Mouse (Mus musculus): ENCODE data around the gene Hist1h2ag. TPM values are rescaled to one million over a fixed set of nuclear protein-coding genes. Genes with fewer than 3 reads are reported as not detected.

Gene Hist1h2ag
- not detected for polyA plus RNA-seq (2017; shearing (Covaris generic))

DNA sequence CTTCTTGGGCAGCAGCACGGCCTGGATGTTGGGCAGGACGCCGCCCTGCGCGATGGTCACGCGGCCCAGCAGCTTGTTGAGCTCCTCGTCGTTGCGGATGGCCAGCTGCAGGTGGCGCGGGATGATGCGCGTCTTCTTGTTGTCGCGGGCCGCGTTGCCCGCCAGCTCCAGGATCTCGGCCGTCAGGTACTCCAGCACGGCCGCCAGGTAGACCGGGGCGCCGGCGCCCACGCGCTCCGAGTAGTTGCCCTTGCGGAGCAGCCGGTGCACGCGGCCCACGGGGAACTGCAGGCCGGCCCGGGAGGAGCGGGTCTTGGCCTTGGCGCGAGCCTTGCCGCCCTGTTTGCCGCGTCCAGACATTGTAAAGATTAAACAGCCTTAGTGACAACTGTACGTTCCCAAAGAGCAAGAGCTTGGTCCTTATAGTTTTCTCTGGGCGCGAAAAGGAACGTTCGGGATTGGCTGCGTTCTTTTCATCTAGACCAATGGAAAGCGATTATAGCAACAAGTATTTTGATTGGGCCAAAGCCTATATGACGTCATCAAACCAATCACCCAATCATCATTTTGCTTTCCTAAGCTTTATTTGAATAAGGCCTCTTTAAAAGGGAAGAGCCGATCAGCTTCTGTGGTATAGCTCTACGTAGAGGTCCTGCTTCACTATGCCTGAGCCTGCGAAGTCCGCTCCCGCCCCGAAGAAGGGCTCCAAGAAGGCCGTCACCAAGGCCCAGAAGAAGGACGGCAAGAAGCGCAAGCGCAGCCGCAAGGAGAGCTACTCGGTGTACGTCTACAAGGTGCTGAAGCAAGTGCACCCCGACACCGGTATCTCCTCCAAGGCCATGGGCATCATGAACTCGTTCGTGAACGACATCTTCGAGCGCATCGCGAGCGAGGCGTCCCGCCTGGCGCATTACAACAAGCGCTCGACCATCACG is at the start of gene Hist1h2ag, which contains the start of gene Hist1h2bj:
Hist1h2ag (minus strand) TSS at position 377 of the 935 bp plus-strand sequence.
Hist1h2bj (plus strand) TSS at position 647 of the 935 bp plus-strand sequence.

DNA sequence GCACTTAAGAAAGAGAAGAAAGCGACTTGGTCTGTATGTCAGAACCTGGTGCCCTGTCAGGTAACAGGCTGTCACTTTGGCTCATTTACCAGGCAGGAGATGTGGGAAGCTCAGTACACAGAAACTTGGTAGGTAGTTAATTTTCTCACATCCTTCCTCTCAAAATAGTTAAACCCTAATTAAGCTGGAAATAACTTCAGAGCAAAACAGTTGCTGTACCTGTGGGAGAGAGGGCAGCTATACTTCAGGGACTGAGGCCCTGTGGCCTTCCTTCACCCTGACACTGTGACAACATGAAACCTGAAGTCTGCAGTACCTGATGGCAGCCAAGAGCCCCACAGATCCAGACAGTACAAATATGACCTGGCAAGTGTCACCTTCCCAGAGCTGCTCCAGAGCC is 41.4 kb upstream of the Hist1h2ag start, which contains the start of gene Vmn1r188:
Vmn1r188 (plus strand) TSS at position 301 of the 400 bp plus-strand sequence.

DNA sequence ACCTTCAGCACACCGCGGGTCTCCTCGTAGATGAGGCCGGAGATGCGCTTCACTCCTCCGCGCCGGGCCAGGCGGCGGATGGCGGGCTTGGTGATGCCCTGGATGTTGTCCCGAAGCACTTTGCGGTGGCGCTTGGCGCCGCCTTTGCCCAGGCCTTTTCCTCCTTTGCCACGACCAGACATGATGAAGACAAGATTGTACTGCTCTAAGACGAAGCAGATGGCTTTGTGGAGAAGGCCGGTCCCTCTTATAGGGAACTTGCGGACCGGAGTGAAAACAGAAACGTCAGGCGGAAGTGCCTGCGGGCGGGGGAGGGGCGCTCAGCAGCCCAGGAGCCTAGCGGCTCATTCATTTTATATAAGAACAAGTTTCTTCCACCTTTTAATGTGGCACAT is 1.6 kb downstream of the Hist1h2ag start, which contains the start of gene Hist1h4i:
Hist1h4i (minus strand) TSS at position 221 of the 395 bp plus-strand sequence.

DNA sequence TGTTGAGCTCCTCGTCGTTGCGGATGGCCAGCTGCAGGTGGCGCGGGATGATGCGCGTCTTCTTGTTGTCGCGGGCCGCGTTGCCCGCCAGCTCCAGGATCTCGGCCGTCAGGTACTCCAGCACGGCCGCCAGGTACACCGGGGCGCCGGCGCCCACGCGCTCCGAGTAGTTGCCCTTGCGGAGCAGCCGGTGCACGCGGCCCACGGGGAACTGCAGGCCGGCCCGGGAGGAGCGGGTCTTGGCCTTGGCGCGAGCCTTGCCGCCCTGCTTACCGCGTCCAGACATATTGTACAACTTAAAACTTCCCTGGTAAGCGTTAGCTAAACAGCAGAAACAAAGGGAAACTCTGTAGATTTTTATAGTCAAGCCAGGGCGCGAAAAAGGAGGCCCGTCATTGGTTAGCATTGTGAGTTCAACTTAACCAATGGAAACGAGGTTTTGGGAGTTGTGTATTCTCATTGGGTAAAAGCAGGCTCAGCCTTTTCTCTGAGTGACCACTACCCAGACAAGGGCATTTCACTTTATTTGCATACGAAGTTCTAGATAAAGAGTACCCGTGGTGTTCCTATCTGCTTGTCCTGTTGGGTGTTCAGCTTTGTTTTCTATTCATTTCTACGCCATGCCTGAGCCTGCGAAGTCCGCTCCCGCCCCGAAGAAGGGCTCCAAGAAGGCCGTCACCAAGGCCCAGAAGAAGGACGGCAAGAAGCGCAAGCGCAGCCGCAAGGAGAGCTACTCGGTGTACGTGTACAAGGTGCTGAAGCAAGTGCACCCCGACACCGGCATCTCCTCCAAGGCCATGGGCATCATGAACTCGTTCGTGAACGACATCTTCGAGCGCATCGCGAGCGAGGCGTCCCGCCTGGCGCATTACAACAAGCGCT is 7.2 kb downstream of the Hist1h2ag start, which contains the start of the genes Hist1h2ah and Hist1h2bk:
Hist1h2ah (minus strand) TSS at position 302 of the 882 bp plus-strand sequence.
Hist1h2bk (plus strand) TSS at position 604 of the 882 bp plus-strand sequence.

DNA sequence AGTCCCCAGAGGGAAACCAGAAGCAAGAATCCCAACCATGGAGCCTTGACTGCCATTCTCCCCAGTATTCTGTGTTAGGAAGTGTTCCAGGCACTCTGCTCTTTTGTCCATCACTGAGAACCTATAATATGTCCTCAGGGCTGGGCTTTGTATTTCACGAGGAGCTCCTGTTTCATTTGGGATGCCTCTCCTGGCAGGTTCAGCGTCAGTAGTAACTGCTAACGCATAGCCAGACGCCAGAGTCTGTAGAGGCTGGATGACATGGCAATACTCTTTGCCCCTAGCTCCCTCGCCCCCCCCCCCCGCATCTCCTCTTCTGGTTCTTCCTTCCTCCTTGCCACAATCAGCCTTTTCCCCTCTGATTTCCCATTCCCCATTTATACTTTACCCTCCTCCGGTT is 33.1 kb downstream of the Hist1h2ag start, which contains the start of gene Prss16:
Prss16 (minus strand) TSS at position 101 of the 400 bp plus-strand sequence.

Other genes with a start within 250 kb of the Hist1h2ag start
- gene Hist1h2bq, start 232.7 kb downstream of the Hist1h2ag start, polyA plus RNA-seq (2017; shearing (Covaris generic)), result 6.5 TPM
- 14.0 TPM for gene Hist1h2ao, start 232.5 kb downstream of the Hist1h2ag start, polyA plus RNA-seq (2017; shearing (Covaris generic))
- gene Hist1h4m, start 231.2 kb downstream of the Hist1h2ag start, polyA plus RNA-seq (2017; shearing (Covaris generic)), result 29.9 TPM
- 31.0 TPM for gene Hist1h4n, start 210.7 kb downstream of the Hist1h2ag start, polyA plus RNA-seq (2017; shearing (Covaris generic))
- 68.0 TPM for gene Hist1h2ap, start 209.4 kb downstream of the Hist1h2ag start, polyA plus RNA-seq (2017; shearing (Covaris generic))
- 6.1 TPM for gene Hist1h2br, start 209.2 kb downstream of the Hist1h2ag start, polyA plus RNA-seq (2017; shearing (Covaris generic))
- gene Zfp184, start 97.8 kb downstream of the Hist1h2ag start, polyA plus RNA-seq (2017; shearing (Covaris generic)), result 0.66 TPM
- not detected for gene Pom121l2, start 61.8 kb downstream of the Hist1h2ag start, polyA plus RNA-seq (2017; shearing (Covaris generic))
- 0.34 TPM for gene Prss16, start 33.2 kb downstream of the Hist1h2ag start, polyA plus RNA-seq (2017; shearing (Covaris generic))
- not detected for gene Hist1h2ah, start 7.4 kb downstream of the Hist1h2ag start, polyA plus RNA-seq (2017; shearing (Covaris generic))
- gene Hist1h2bk, start 7.1 kb downstream of the Hist1h2ag start, polyA plus RNA-seq (2017; shearing (Covaris generic)), result not detected
- gene Hist1h4i, start 1.6 kb downstream of the Hist1h2ag start, polyA plus RNA-seq (2017; shearing (Covaris generic)), result 10.6 TPM
- 2.5 TPM for gene Hist1h2bj, start 270 bp upstream of the Hist1h2ag start, polyA plus RNA-seq (2017; shearing (Covaris generic))
- gene Vmn1r188, start 41.5 kb upstream of the Hist1h2ag start, polyA plus RNA-seq (2017; shearing (Covaris generic)), result not detected
- not detected for gene Vmn1r189, start 62.9 kb upstream of the Hist1h2ag start, polyA plus RNA-seq (2017; shearing (Covaris generic))
- not detected for gene Vmn1r191, start 141.0 kb upstream of the Hist1h2ag start, polyA plus RNA-seq (2017; shearing (Covaris generic))
- not detected for gene Vmn1r192, start 148.2 kb upstream of the Hist1h2ag start, polyA plus RNA-seq (2017; shearing (Covaris generic))
- not detected for gene Vmn1r193, start 180.2 kb upstream of the Hist1h2ag start, polyA plus RNA-seq (2017; shearing (Covaris generic))
- gene Vmn1r194, start 201.3 kb upstream of the Hist1h2ag start, polyA plus RNA-seq (2017; shearing (Covaris generic)), result not detected
- not detected for gene Vmn1r195, start 227.6 kb upstream of the Hist1h2ag start, polyA plus RNA-seq (2017; shearing (Covaris generic))
- gene Vmn1r196, start 247.0 kb upstream of the Hist1h2ag start, polyA plus RNA-seq (2017; shearing (Covaris generic)), result not detected

Measured in naive thymus-derived CD4-positive, alpha-beta T cell, adult 5 months (primary cell).